Mouse (Mus musculus): Measurements from ENCODE around the gene Dusp22. TPM values are rescaled to one million over a fixed set of nuclear protein-coding genes. Genes with fewer than 3 reads are reported as not detected.
A peak's percentile ranks its signal among the peaks of the same experiment; 100 is the strongest.

The Dusp22 gene
- total RNA-seq (2014; rRNA removed) (14.5 and 15.8 TPM in 2 replicates), polyA plus RNA-seq (2012; rRNA removed) (11.1 and 15.2 TPM in 2 replicates)

GRCm38 (mm10) chr13:30659613-30660505, at the start of gene Dusp22:
Gene Dusp22 (plus strand): TSS chr13:30659999.
- TF ChIP-seq CTCF (IDR thresholded peaks at IDR 0.05; ENCODE audit: low read depth, low read length) (no peak), POLR2A (IDR thresholded peaks at IDR 0.05; ENCODE audit: extremely low read depth, insufficient read depth, low read length) (0 out of 2 replicates have a peak, but pooled peaks have one; percentile 10)
- peak; percentile 68 for DNase-seq (ENCODE audit: extremely low read depth, low read depth, low spot score)
- 1% methylated on average over 70 of the region's 74 CpGs for WGBS

GRCm38 (mm10) chr13:30612079-30612794, 47.6 kb upstream of the Dusp22 start:
- WGBS = 88% methylated on average over 6 of the region's 6 CpGs
- Histone ChIP-seq H3K9ac (ENCODE audit: low read depth, low read length) (no peak overlapping the region), H3K4me3 (ENCODE audit: insufficient read depth, low read depth, low read length) (no peak overlapping the region), H3K36me3 (ENCODE audit: control insufficient read depth, insufficient read depth, low read length) (no peaks in the 10 kb centered on the region), H3K79me2 (ENCODE audit: control insufficient read depth, insufficient read depth, low read length) (no peaks in the 10 kb centered on the region), H3K4me1 (ENCODE audit: control insufficient read depth, insufficient read depth, low read length) (no peaks in the 10 kb centered on the region), H3K27ac (replicated peaks; ENCODE audit: insufficient read depth, low read depth, low read length) (no peak overlapping the region), H3K27me3 (ENCODE audit: control insufficient read depth, insufficient read depth, low read length) (no peaks in the 10 kb centered on the region)
- TF ChIP-seq POLR2A (IDR thresholded peaks at IDR 0.05; ENCODE audit: extremely low read depth, insufficient read depth, low read length) = no peak
- TF ChIP-seq CTCF (IDR thresholded peaks at IDR 0.05; ENCODE audit: low read depth, low read length) = no peak
- DNase-seq (ENCODE audit: extremely low read depth, low read depth, low spot score) = no peak

More at GRCm38 (mm10) chr13:30659613-30660505, at the start of gene Dusp22:
- Histone ChIP-seq H3K79me2 (ENCODE audit: control insufficient read depth, insufficient read depth, low read length) (peaks cover 6% of the 10 kb centered on the region; the same call in 1 of the 2 replicates), H3K9ac (ENCODE audit: low read depth, low read length) (peak within 1 kb of the TSS; percentile 85), H3K4me3 (ENCODE audit: insufficient read depth, low read depth, low read length) (peak within 1 kb of the TSS; percentile 83), H3K4me1 (ENCODE audit: control insufficient read depth, insufficient read depth, low read length) (peaks cover 5% of the 10 kb centered on the region; the same call in 1 of the 2 replicates), H3K36me3 (ENCODE audit: control insufficient read depth, insufficient read depth, low read length) (no peaks in the 10 kb centered on the region), H3K27ac (replicated peaks; ENCODE audit: insufficient read depth, low read depth, low read length) (peak within 1 kb of the TSS; percentile 89), H3K27me3 (ENCODE audit: control insufficient read depth, insufficient read depth, low read length) (no peaks in the 10 kb centered on the region)

GRCm38 (mm10) chr13:30619684-30620083, 40.1 kb upstream of the Dusp22 start:
- Histone ChIP-seq H3K4me1 (ENCODE audit: control insufficient read depth, insufficient read depth, low read length) (no peaks in the 10 kb centered on the region), H3K9ac (ENCODE audit: low read depth, low read length) (no peak overlapping the region), H3K27me3 (ENCODE audit: control insufficient read depth, insufficient read depth, low read length) (no peaks in the 10 kb centered on the region), H3K27ac (replicated peaks; ENCODE audit: insufficient read depth, low read depth, low read length) (no peak overlapping the region), H3K4me3 (ENCODE audit: insufficient read depth, low read depth, low read length) (no peak overlapping the region), H3K79me2 (ENCODE audit: control insufficient read depth, insufficient read depth, low read length) (no peaks in the 10 kb centered on the region), H3K36me3 (ENCODE audit: control insufficient read depth, insufficient read depth, low read length) (no peaks in the 10 kb centered on the region)
- 61% methylated on average over 3 of the region's 3 CpGs for WGBS
- TF ChIP-seq POLR2A (IDR thresholded peaks at IDR 0.05; ENCODE audit: extremely low read depth, insufficient read depth, low read length) (no peak), CTCF (IDR thresholded peaks at IDR 0.05; ENCODE audit: low read depth, low read length) (no peak)
- DNase-seq (ENCODE audit: extremely low read depth, low read depth, low spot score) = no peak

- no peak for TF ChIP-seq POLR2A (IDR thresholded peaks at IDR 0.05; ENCODE audit: extremely low read depth, insufficient read depth, low read length)
- TF ChIP-seq CTCF (IDR thresholded peaks at IDR 0.05; ENCODE audit: low read depth, low read length) = no peak
- Histone ChIP-seq H3K9ac (ENCODE audit: low read depth, low read length) (no peak overlapping the region), H3K27ac (replicated peaks; ENCODE audit: insufficient read depth, low read depth, low read length) (no peak overlapping the region), H3K79me2 (ENCODE audit: control insufficient read depth, insufficient read depth, low read length) (no peaks in the 10 kb centered on the region), H3K4me1 (ENCODE audit: control insufficient read depth, insufficient read depth, low read length) (no peaks in the 10 kb centered on the region), H3K36me3 (ENCODE audit: control insufficient read depth, insufficient read depth, low read length) (no peaks in the 10 kb centered on the region), H3K4me3 (ENCODE audit: insufficient read depth, low read depth, low read length) (no peak overlapping the region), H3K27me3 (ENCODE audit: control insufficient read depth, insufficient read depth, low read length) (no peaks in the 10 kb centered on the region)
- peak; percentile 14 for DNase-seq (ENCODE audit: extremely low read depth, low read depth, low spot score)
- 66% methylated on average over 8 of the region's 8 CpGs for WGBS
Observed at GRCm38 (mm10) chr13:30628195-30629048, 31.4 kb upstream of the Dusp22 start.

- no peaks in the 10 kb centered on the region for H3K79me2 ChIP-seq (ENCODE audit: control insufficient read depth, insufficient read depth, low read length)
- no peak overlapping the region for H3K4me3 ChIP-seq (ENCODE audit: insufficient read depth, low read depth, low read length)
- no peaks in the 10 kb centered on the region for H3K4me1 ChIP-seq (ENCODE audit: control insufficient read depth, insufficient read depth, low read length)
- no peaks in the 10 kb centered on the region for H3K27me3 ChIP-seq (ENCODE audit: control insufficient read depth, insufficient read depth, low read length)
- 72% methylated on average over 10 of the region's 10 CpGs for WGBS
- no peak for DNase-seq (ENCODE audit: extremely low read depth, low read depth, low spot score)
- H3K27ac ChIP-seq (replicated peaks; ENCODE audit: insufficient read depth, low read depth, low read length) = no peak overlapping the region
- TF ChIP-seq CTCF (IDR thresholded peaks at IDR 0.05; ENCODE audit: low read depth, low read length) (no peak), POLR2A (IDR thresholded peaks at IDR 0.05; ENCODE audit: extremely low read depth, insufficient read depth, low read length) (no peak)
- H3K9ac ChIP-seq (ENCODE audit: low read depth, low read length) = no peak overlapping the region
- H3K36me3 ChIP-seq (ENCODE audit: control insufficient read depth, insufficient read depth, low read length) = no peaks in the 10 kb centered on the region
Observed at GRCm38 (mm10) chr13:30629794-30630410, 29.9 kb upstream of the Dusp22 start.
